Mouse (Mus musculus): ENCODE data around the gene Slc2a1. TPM values are rescaled to one million over a fixed set of nuclear protein-coding genes. Genes with fewer than 3 reads are reported as not detected.

The Slc2a1 gene
- polyA plus RNA-seq, 1 experiment from 2014 or later: 61.8 TPM

GRCm38 (mm10) chr4:119119354-119119753 lies 10.8 kb downstream of the Slc2a1 start:
- WGBS: 64% methylated on average over 5 of the region's 5 CpGs
- no peak overlapping the region for H3K9ac ChIP-seq (replicated peaks; ENCODE audit: low read depth, low read length)
- no peak overlapping the region for H3K27ac ChIP-seq (ENCODE audit: low read depth, low read length)
- no peak overlapping the region for H3K4me3 ChIP-seq (ENCODE audit: low read depth, low read length)
- no peaks in the 10 kb centered on the region for H3K4me1 ChIP-seq (ENCODE audit: control insufficient read depth, insufficient read depth, low read length)
- no peaks in the 10 kb centered on the region for H3K27me3 ChIP-seq (ENCODE audit: control insufficient read depth, insufficient read depth, low read length)
- H3K36me3 ChIP-seq (ENCODE audit: control insufficient read depth, insufficient read depth, low read length): no peaks in the 10 kb centered on the region
- no peaks in the 10 kb centered on the region for H3K9me3 ChIP-seq (ENCODE audit: control insufficient read depth, low read length)
- H3K4me2 ChIP-seq (ENCODE audit: low read depth, low read length): no peak overlapping the region
- no peak for ATAC-seq (ENCODE audit: low read depth)

- no peak overlapping the region for H3K9ac ChIP-seq (replicated peaks; ENCODE audit: low read depth, low read length)
- no peak overlapping the region for H3K27ac ChIP-seq (ENCODE audit: low read depth, low read length)
- H3K4me2 ChIP-seq (ENCODE audit: low read depth, low read length): no peak overlapping the region
- 77% methylated on average over 6 of the region's 6 CpGs for WGBS
- no peaks in the 10 kb centered on the region for H3K27me3 ChIP-seq (ENCODE audit: control insufficient read depth, insufficient read depth, low read length)
- H3K4me3 ChIP-seq (ENCODE audit: low read depth, low read length): no peak overlapping the region
- no peaks in the 10 kb centered on the region for H3K36me3 ChIP-seq (ENCODE audit: control insufficient read depth, insufficient read depth, low read length)
- no peaks in the 10 kb centered on the region for H3K9me3 ChIP-seq (ENCODE audit: control insufficient read depth, low read length)
- ATAC-seq (ENCODE audit: low read depth): no peak
- no peaks in the 10 kb centered on the region for H3K4me1 ChIP-seq (ENCODE audit: control insufficient read depth, insufficient read depth, low read length)
These were observed 11.6 kb downstream of the Slc2a1 start for GRCm38 (mm10) chr4:119120095-119120494.

GRCm38 (mm10) chr4:119121249-119121648 lies 12.7 kb downstream of the Slc2a1 start:
- Histone ChIP-seq H3K4me3 (ENCODE audit: low read depth, low read length) (no peak overlapping the region), H3K9ac (replicated peaks; ENCODE audit: low read depth, low read length) (no peak overlapping the region), H3K4me2 (ENCODE audit: low read depth, low read length) (no peak overlapping the region), H3K27me3 (ENCODE audit: control insufficient read depth, insufficient read depth, low read length) (no peaks in the 10 kb centered on the region), H3K36me3 (ENCODE audit: control insufficient read depth, insufficient read depth, low read length) (no peaks in the 10 kb centered on the region), H3K4me1 (ENCODE audit: control insufficient read depth, insufficient read depth, low read length) (no peaks in the 10 kb centered on the region), H3K9me3 (ENCODE audit: control insufficient read depth, low read length) (no peaks in the 10 kb centered on the region), H3K27ac (ENCODE audit: low read depth, low read length) (no peak overlapping the region)
- ATAC-seq (ENCODE audit: low read depth): no peak; the same call in 1 of the 2 replicates
- WGBS: 43% methylated on average over 4 of the region's 4 CpGs

- Histone ChIP-seq H3K4me1 (ENCODE audit: control insufficient read depth, insufficient read depth, low read length) (no peaks in the 10 kb centered on the region), H3K9ac (replicated peaks; ENCODE audit: low read depth, low read length) (no peak overlapping the region), H3K4me2 (ENCODE audit: low read depth, low read length) (no peak overlapping the region), H3K27ac (ENCODE audit: low read depth, low read length) (no peak overlapping the region), H3K27me3 (ENCODE audit: control insufficient read depth, insufficient read depth, low read length) (no peaks in the 10 kb centered on the region), H3K9me3 (ENCODE audit: control insufficient read depth, low read length) (no peaks in the 10 kb centered on the region), H3K4me3 (ENCODE audit: low read depth, low read length) (no peak overlapping the region), H3K36me3 (ENCODE audit: control insufficient read depth, insufficient read depth, low read length) (no peaks in the 10 kb centered on the region)
- ATAC-seq (ENCODE audit: low read depth): no peak
- 61% methylated on average over 2 of the region's 2 CpGs for WGBS
These were observed 16.3 kb downstream of the Slc2a1 start for GRCm38 (mm10) chr4:119124771-119125273.

GRCm38 (mm10) chr4:119125577-119126270 lies 17.2 kb downstream of the Slc2a1 start:
- Histone ChIP-seq H3K27me3 (ENCODE audit: control insufficient read depth, insufficient read depth, low read length) (no peaks in the 10 kb centered on the region), H3K9ac (replicated peaks; ENCODE audit: low read depth, low read length) (no peak overlapping the region), H3K4me1 (ENCODE audit: control insufficient read depth, insufficient read depth, low read length) (no peaks in the 10 kb centered on the region), H3K4me2 (ENCODE audit: low read depth, low read length) (no peak overlapping the region), H3K9me3 (ENCODE audit: control insufficient read depth, low read length) (no peaks in the 10 kb centered on the region), H3K27ac (ENCODE audit: low read depth, low read length) (no peak overlapping the region), H3K36me3 (ENCODE audit: control insufficient read depth, insufficient read depth, low read length) (no peaks in the 10 kb centered on the region), H3K4me3 (ENCODE audit: low read depth, low read length) (no peak overlapping the region)
- no peak for ATAC-seq (ENCODE audit: low read depth)
- 72% methylated on average over 9 of the region's 9 CpGs for WGBS

GRCm38 (mm10) chr4:119127229-119127628 lies 18.7 kb downstream of the Slc2a1 start:
- Histone ChIP-seq H3K4me1 (ENCODE audit: control insufficient read depth, insufficient read depth, low read length) (no peaks in the 10 kb centered on the region), H3K4me2 (ENCODE audit: low read depth, low read length) (no peak overlapping the region), H3K9ac (replicated peaks; ENCODE audit: low read depth, low read length) (no peak overlapping the region), H3K36me3 (ENCODE audit: control insufficient read depth, insufficient read depth, low read length) (no peaks in the 10 kb centered on the region), H3K9me3 (ENCODE audit: control insufficient read depth, low read length) (no peaks in the 10 kb centered on the region), H3K27ac (ENCODE audit: low read depth, low read length) (no peak overlapping the region), H3K4me3 (ENCODE audit: low read depth, low read length) (no peak overlapping the region), H3K27me3 (ENCODE audit: control insufficient read depth, insufficient read depth, low read length) (no peaks in the 10 kb centered on the region)
- no peak for ATAC-seq (ENCODE audit: low read depth)
- 75% methylated on average over 6 of the region's 6 CpGs for WGBS

GRCm38 (mm10) chr4:119128547-119128946 lies 20.0 kb downstream of the Slc2a1 start:
- H3K4me3 ChIP-seq (ENCODE audit: low read depth, low read length): no peak overlapping the region
- H3K4me2 ChIP-seq (ENCODE audit: low read depth, low read length): no peak overlapping the region
- no peaks in the 10 kb centered on the region for H3K27me3 ChIP-seq (ENCODE audit: control insufficient read depth, insufficient read depth, low read length)
- H3K9ac ChIP-seq (replicated peaks; ENCODE audit: low read depth, low read length): no peak overlapping the region
- no peaks in the 10 kb centered on the region for H3K9me3 ChIP-seq (ENCODE audit: control insufficient read depth, low read length)
- H3K4me1 ChIP-seq (ENCODE audit: control insufficient read depth, insufficient read depth, low read length): no peaks in the 10 kb centered on the region
- 84% methylated on average over 7 of the region's 7 CpGs for WGBS
- H3K36me3 ChIP-seq (ENCODE audit: control insufficient read depth, insufficient read depth, low read length): peaks cover 6% of the 10 kb centered on the region
- H3K27ac ChIP-seq (ENCODE audit: low read depth, low read length): no peak overlapping the region
- ATAC-seq (ENCODE audit: low read depth): no peak

GRCm38 (mm10) chr4:119129096-119129495 lies 20.6 kb downstream of the Slc2a1 start:
- H3K36me3 ChIP-seq (ENCODE audit: control insufficient read depth, insufficient read depth, low read length): peaks cover 12% of the 10 kb centered on the region
- H3K4me3 ChIP-seq (ENCODE audit: low read depth, low read length): no peak overlapping the region
- no peak overlapping the region for H3K27ac ChIP-seq (ENCODE audit: low read depth, low read length)
- 76% methylated on average over 1 of the region's 1 CpGs for WGBS
- H3K27me3 ChIP-seq (ENCODE audit: control insufficient read depth, insufficient read depth, low read length): no peaks in the 10 kb centered on the region
- ATAC-seq (ENCODE audit: low read depth): no peak
- no peak overlapping the region for H3K9ac ChIP-seq (replicated peaks; ENCODE audit: low read depth, low read length)
- H3K4me2 ChIP-seq (ENCODE audit: low read depth, low read length): no peak overlapping the region
- no peaks in the 10 kb centered on the region for H3K9me3 ChIP-seq (ENCODE audit: control insufficient read depth, low read length)
- H3K4me1 ChIP-seq (ENCODE audit: control insufficient read depth, insufficient read depth, low read length): no peaks in the 10 kb centered on the region

GRCm38 (mm10) chr4:119131189-119131910 lies 22.8 kb downstream of the Slc2a1 start:
- Histone ChIP-seq H3K4me3 (ENCODE audit: low read depth, low read length) (no peak overlapping the region), H3K4me1 (ENCODE audit: control insufficient read depth, insufficient read depth, low read length) (no peaks in the 10 kb centered on the region), H3K27me3 (ENCODE audit: control insufficient read depth, insufficient read depth, low read length) (no peaks in the 10 kb centered on the region), H3K9ac (replicated peaks; ENCODE audit: low read depth, low read length) (no peak overlapping the region), H3K36me3 (ENCODE audit: control insufficient read depth, insufficient read depth, low read length) (peaks cover 26% of the 10 kb centered on the region), H3K27ac (ENCODE audit: low read depth, low read length) (no peak overlapping the region), H3K9me3 (ENCODE audit: control insufficient read depth, low read length) (no peaks in the 10 kb centered on the region), H3K4me2 (ENCODE audit: low read depth, low read length) (no peak overlapping the region)
- ATAC-seq (ENCODE audit: low read depth): no peak
- WGBS: 79% methylated on average over 8 of the region's 8 CpGs
